ENCODE assay signal across 35 mouse cellular contexts in genomic region chr1:23464081-23464480, GRCm38 (mm10).
DNase-seq lines count a peak whose midpoint lies in the region; ATAC-seq lines count a peak whose summit lies in the region.
"Had no signal": no experiment of that assay in that cellular context is flagged by ENCODE, and none has a peak within 500 bp of the region (broad histone marks: within the 10 kb centered on the region; RNA-seq: fewer than 3 reads in every experiment).

No protein-coding gene starts in this region.

- no peaks in the 10 kb centered on the region for H3K4me1 ChIP-seq in forebrain, embryonic 14.5 days (ENCODE audit: control insufficient read depth, insufficient read depth, low read length)
- H3K4me1 ChIP-seq in forebrain, embryonic 13.5 days: no peaks in the 10 kb centered on the region
- H3K4me1 ChIP-seq: embryonic facial prominence, embryonic 12.5 days; forebrain, embryonic 10.5 days; hindbrain, embryonic 12.5 days; intestine, embryonic 15.5 days; midbrain, embryonic 15.5 days; neural tube, embryonic 15.5 days; stomach, embryonic 15.5 days had no signal

- no peak overlapping the region for H3K9ac ChIP-seq in forebrain, embryonic 14.5 days (ENCODE audit: low read length)
- no peak overlapping the region for H3K9ac ChIP-seq in forebrain, embryonic 13.5 days
- H3K9ac ChIP-seq: embryonic facial prominence, embryonic 12.5 days; hindbrain, embryonic 12.5 days; intestine, embryonic 15.5 days; liver, embryonic 14.5 days; midbrain, embryonic 15.5 days; neural tube, embryonic 15.5 days; stomach, embryonic 15.5 days had no signal

- ATAC-seq in forebrain, embryonic 14.5 days: no peak
- ATAC-seq in forebrain, embryonic 13.5 days: no peak
- ATAC-seq: activated CD4-positive, CD25-positive, alpha-beta regulatory T cell, adult 4 months; hindbrain, postnatal 0 days; intestine, embryonic 15.5 days; midbrain, embryonic 15.5 days had no signal

- H3K27ac ChIP-seq in forebrain, embryonic 14.5 days (ENCODE audit: low read depth, low read length): no peak overlapping the region
- H3K27ac ChIP-seq in forebrain, embryonic 13.5 days: no peak overlapping the region
- H3K27ac ChIP-seq: embryonic facial prominence, embryonic 12.5 days; forebrain, embryonic 10.5 days; gastrocnemius, adult 2 months; hindbrain, embryonic 12.5 days; hindbrain, postnatal 0 days; intestine, embryonic 15.5 days; kidney, postnatal 0 days; liver, embryonic 14.5 days; macrophage; midbrain, embryonic 15.5 days; neural tube, embryonic 15.5 days; stomach, embryonic 15.5 days had no signal

- WGBS in forebrain, embryonic 14.5 days: 59% methylated on average over 3 of the region's 3 CpGs
- 76% methylated on average over 3 of the region's 3 CpGs for WGBS in forebrain, embryonic 13.5 days

- H3K36me3 ChIP-seq in forebrain, embryonic 14.5 days (ENCODE audit: control insufficient read depth, insufficient read depth, low read length): no peaks in the 10 kb centered on the region
- no peaks in the 10 kb centered on the region for H3K36me3 ChIP-seq in forebrain, embryonic 13.5 days (ENCODE audit: poor library complexity, severe bottlenecking)
- H3K36me3 ChIP-seq: embryonic facial prominence, embryonic 12.5 days; forebrain, embryonic 10.5 days; hindbrain, embryonic 12.5 days; intestine, embryonic 15.5 days; midbrain, embryonic 15.5 days; neural tube, embryonic 15.5 days; stomach, embryonic 15.5 days had no signal

- H3K9me3 ChIP-seq in forebrain, embryonic 14.5 days (replicated peaks; ENCODE audit: control insufficient read depth, low read length): no peaks in the 10 kb centered on the region
- H3K9me3 ChIP-seq in forebrain, embryonic 13.5 days (replicated peaks): no peaks in the 10 kb centered on the region
- H3K9me3 ChIP-seq: embryonic facial prominence, embryonic 12.5 days; forebrain, embryonic 10.5 days; hindbrain, embryonic 12.5 days; intestine, embryonic 15.5 days; midbrain, embryonic 15.5 days; neural tube, embryonic 15.5 days; stomach, embryonic 15.5 days had no signal

- H3K27me3 ChIP-seq in forebrain, embryonic 14.5 days (replicated peaks; ENCODE audit: control insufficient read depth, insufficient read depth, low read length): no peaks in the 10 kb centered on the region
- H3K27me3 ChIP-seq in forebrain, embryonic 13.5 days: no peaks in the 10 kb centered on the region
- H3K27me3 ChIP-seq: CH12.LX; embryonic facial prominence, embryonic 12.5 days; hindbrain, embryonic 12.5 days; intestine, embryonic 15.5 days; midbrain, embryonic 15.5 days; neural tube, embryonic 15.5 days; stomach, embryonic 15.5 days had no signal

- H3K4me3 ChIP-seq in forebrain, embryonic 14.5 days (ENCODE audit: low read depth, low read length): no peak overlapping the region
- H3K4me3 ChIP-seq in forebrain, embryonic 13.5 days: no peak overlapping the region
- H3K4me3 ChIP-seq: embryonic facial prominence, embryonic 12.5 days; forebrain, embryonic 10.5 days; gastrocnemius, adult 2 months; hindbrain, embryonic 12.5 days; intestine, embryonic 15.5 days; midbrain, embryonic 15.5 days; neural tube, embryonic 15.5 days; stomach, embryonic 15.5 days had no signal

- DNase-seq in cerebellum, adult 18-20 months: peak; percentile 26 to 29
- DNase-seq in cerebellum, adult 11-12 months: no peak
- DNase-seq in forebrain, embryonic 14.5 days (ENCODE audit: low spot score): peak; percentile 37
- peak; percentile 12 to 21 for DNase-seq in right cerebral cortex, adult 2 months (ENCODE audit: low spot score in 2 of 2)
- no peak for DNase-seq in right cerebral cortex, postnatal 25 days
- DNase-seq in telencephalon, adult 2 months (ENCODE audit: low read depth, low spot score): peak; percentile 45
- no peak for DNase-seq in spleen, adult 18-20 months
- DNase-seq: adrenal gland, postnatal 10 days; embryo, embryonic 11 days; gastrocnemius, adult 2 months; gastrocnemius, postnatal 36 days; heart, adult 18-20 months; heart, postnatal 36 days; kidney, adult 8-10 months; kidney, postnatal 4 days; liver; lung, adult 2 months; lung, postnatal 10 days; retina, postnatal 1 day; thymus, postnatal 14 days had no signal

- H3K4me2 ChIP-seq in forebrain, embryonic 14.5 days (ENCODE audit: low read length): no peak overlapping the region
- H3K4me2 ChIP-seq in forebrain, embryonic 13.5 days: no peak overlapping the region
- H3K4me2 ChIP-seq: embryonic facial prominence, embryonic 12.5 days; heart, embryonic 11.5 days; hindbrain, embryonic 12.5 days; intestine, embryonic 15.5 days; midbrain, embryonic 15.5 days; neural tube, embryonic 15.5 days; stomach, embryonic 15.5 days had no signal

Comparison
In these comparisons a context has a peak if more than half of its experiments do, and no peak if none do; other contexts are left out.
1. DNase-seq: peak in cerebellum, adult 18-20 months (2 of 2), forebrain, embryonic 14.5 days (single experiment), right cerebral cortex, adult 2 months (2 of 2) and telencephalon, adult 2 months (single experiment); none in cerebellum, adult 11-12 months (single experiment), right cerebral cortex, postnatal 25 days (single experiment) and spleen, adult 18-20 months (0 of 2).